Mouse (Mus musculus): Measurements from ENCODE around the gene Phb2. TPM values are rescaled to one million over a fixed set of nuclear protein-coding genes. Genes with fewer than 3 reads are reported as not detected.
"Not testable (repeated sequence)": the region's sequence is repeated elsewhere in the genome, so short reads cannot be mapped to it uniquely, and the experiment has no call there.

Phb2 gene
- total and polyA plus RNA-seq, 2 experiments: 140 to 209 TPM

- H3K27me3 ChIP-seq (ENCODE audit: control insufficient read depth, insufficient read depth, low read length): no peaks in the 10 kb centered on the region
- 86% methylated on average over 12 of the region's 12 CpGs for WGBS
- H3K79me2 ChIP-seq (ENCODE audit: control insufficient read depth, insufficient read depth, low read length): peaks cover 46% of the 10 kb centered on the region
- H3K27ac ChIP-seq (replicated peaks; ENCODE audit: insufficient read depth, low read depth, low read length): no peak overlapping the region
- DNase-seq (ENCODE audit: extremely low read depth, low read depth, low spot score): no peak
- peaks cover 44% of the 10 kb centered on the region for H3K4me1 ChIP-seq (ENCODE audit: control insufficient read depth, insufficient read depth, low read length)
- TF ChIP-seq POLR2A (IDR thresholded peaks at IDR 0.05; ENCODE audit: extremely low read depth, insufficient read depth, low read length) (no peak), CTCF (IDR thresholded peaks at IDR 0.05; ENCODE audit: low read depth, low read length) (no peak)
- H3K9ac ChIP-seq (ENCODE audit: low read depth, low read length): no peak overlapping the region
- H3K36me3 ChIP-seq (ENCODE audit: control insufficient read depth, insufficient read depth, low read length): peaks cover 6% of the 10 kb centered on the region
- no peak overlapping the region for H3K4me3 ChIP-seq (ENCODE audit: insufficient read depth, low read depth, low read length)
These were observed 26.3 kb upstream of the Phb2 start for GRCm38 (mm10) chr6:124685606-124686386.

- Histone ChIP-seq H3K79me2 (ENCODE audit: control insufficient read depth, insufficient read depth, low read length) (peaks cover 42% of the 10 kb centered on the region; the same call in 1 of the 2 replicates), H3K4me1 (ENCODE audit: control insufficient read depth, insufficient read depth, low read length) (peaks cover 42% of the 10 kb centered on the region)
- not testable (repeated sequence) for H3K9ac ChIP-seq (ENCODE audit: low read depth, low read length); H3K27ac ChIP-seq (replicated peaks; ENCODE audit: insufficient read depth, low read depth, low read length); DNase-seq (ENCODE audit: extremely low read depth, low read depth, low spot score); H3K4me3 ChIP-seq (ENCODE audit: insufficient read depth, low read depth, low read length); H3K27me3 ChIP-seq (ENCODE audit: control insufficient read depth, insufficient read depth, low read length); H3K36me3 ChIP-seq (ENCODE audit: control insufficient read depth, insufficient read depth, low read length)
- 97% methylated on average over 1 of the region's 1 CpGs for WGBS
These were observed 25.5 kb upstream of the Phb2 start for GRCm38 (mm10) chr6:124686644-124687043.

- no peak for DNase-seq (ENCODE audit: extremely low read depth, low read depth, low spot score)
- peaks cover 35% of the 10 kb centered on the region; the same call in 1 of the 2 replicates for H3K79me2 ChIP-seq (ENCODE audit: control insufficient read depth, insufficient read depth, low read length)
- no peak for TF ChIP-seq CTCF (IDR thresholded peaks at IDR 0.05; ENCODE audit: low read depth, low read length)
- TF ChIP-seq POLR2A (IDR thresholded peaks at IDR 0.05; ENCODE audit: extremely low read depth, insufficient read depth, low read length): no peak
- H3K4me3 ChIP-seq (ENCODE audit: insufficient read depth, low read depth, low read length): no peak overlapping the region
- 62% methylated on average over 8 of the region's 8 CpGs for WGBS
- H3K4me1 ChIP-seq (ENCODE audit: control insufficient read depth, insufficient read depth, low read length): peaks cover 43% of the 10 kb centered on the region
- no peaks in the 10 kb centered on the region for H3K27me3 ChIP-seq (ENCODE audit: control insufficient read depth, insufficient read depth, low read length)
- 0 out of 2 replicates have a peak overlapping the region, but pooled peaks have one; percentile 13 for H3K9ac ChIP-seq (ENCODE audit: low read depth, low read length)
- peak overlapping the region; percentile 29 for H3K27ac ChIP-seq (replicated peaks; ENCODE audit: insufficient read depth, low read depth, low read length)
- peaks cover 6% of the 10 kb centered on the region for H3K36me3 ChIP-seq (ENCODE audit: control insufficient read depth, insufficient read depth, low read length)
These were observed 23.9 kb upstream of the Phb2 start for GRCm38 (mm10) chr6:124688151-124688758.

GRCm38 (mm10) chr6:124689011-124689410, 23.1 kb upstream of the Phb2 start:
- peaks cover 45% of the 10 kb centered on the region for H3K4me1 ChIP-seq (ENCODE audit: control insufficient read depth, insufficient read depth, low read length)
- WGBS: 46% methylated on average over 3 of the region's 3 CpGs
- TF ChIP-seq CTCF (IDR thresholded peaks at IDR 0.05; ENCODE audit: low read depth, low read length) (no peak), POLR2A (IDR thresholded peaks at IDR 0.05; ENCODE audit: extremely low read depth, insufficient read depth, low read length) (no peak)
- no peak overlapping the region for H3K9ac ChIP-seq (ENCODE audit: low read depth, low read length)
- peaks cover 29% of the 10 kb centered on the region; the same call in 1 of the 2 replicates for H3K79me2 ChIP-seq (ENCODE audit: control insufficient read depth, insufficient read depth, low read length)
- H3K4me3 ChIP-seq (ENCODE audit: insufficient read depth, low read depth, low read length): no peak overlapping the region
- no peaks in the 10 kb centered on the region for H3K27me3 ChIP-seq (ENCODE audit: control insufficient read depth, insufficient read depth, low read length)
- no peak for DNase-seq (ENCODE audit: extremely low read depth, low read depth, low spot score)
- H3K27ac ChIP-seq (replicated peaks; ENCODE audit: insufficient read depth, low read depth, low read length): peak overlapping the region; percentile 87
- peaks cover 6% of the 10 kb centered on the region for H3K36me3 ChIP-seq (ENCODE audit: control insufficient read depth, insufficient read depth, low read length)

GRCm38 (mm10) chr6:124690517-124690916, 21.6 kb upstream of the Phb2 start:
- Histone ChIP-seq H3K79me2 (ENCODE audit: control insufficient read depth, insufficient read depth, low read length) (peaks cover 25% of the 10 kb centered on the region; the same call in 1 of the 2 replicates), H3K27me3 (ENCODE audit: control insufficient read depth, insufficient read depth, low read length) (no peaks in the 10 kb centered on the region), H3K4me3 (ENCODE audit: insufficient read depth, low read depth, low read length) (no peak overlapping the region), H3K9ac (ENCODE audit: low read depth, low read length) (no peak overlapping the region; the same call in 1 of the 2 replicates), H3K27ac (replicated peaks; ENCODE audit: insufficient read depth, low read depth, low read length) (peak overlapping the region; percentile 87), H3K4me1 (ENCODE audit: control insufficient read depth, insufficient read depth, low read length) (peaks cover 52% of the 10 kb centered on the region), H3K36me3 (ENCODE audit: control insufficient read depth, insufficient read depth, low read length) (peaks cover 5% of the 10 kb centered on the region)
- no peak for TF ChIP-seq CTCF (IDR thresholded peaks at IDR 0.05; ENCODE audit: low read depth, low read length)
- no peak for TF ChIP-seq POLR2A (IDR thresholded peaks at IDR 0.05; ENCODE audit: extremely low read depth, insufficient read depth, low read length)
- peak; percentile 86 for DNase-seq (ENCODE audit: extremely low read depth, low read depth, low spot score)
- 23% methylated on average over 3 of the region's 3 CpGs for WGBS

Measured in liver, adult 2 months (tissue).